Mouse (Mus musculus): Measurements from ENCODE around the gene Irak2. TPM values are rescaled to one million over a fixed set of nuclear protein-coding genes. Genes with fewer than 3 reads are reported as not detected.
A peak's percentile ranks its signal among the peaks of the same experiment; 100 is the strongest.
"Not testable (repeated sequence)": the region's sequence is repeated elsewhere in the genome, so short reads cannot be mapped to it uniquely, and the experiment has no call there.

Irak2 gene
- polyA plus RNA-seq, 1 experiment from 2014 or later: 15.6 TPM

DNA sequence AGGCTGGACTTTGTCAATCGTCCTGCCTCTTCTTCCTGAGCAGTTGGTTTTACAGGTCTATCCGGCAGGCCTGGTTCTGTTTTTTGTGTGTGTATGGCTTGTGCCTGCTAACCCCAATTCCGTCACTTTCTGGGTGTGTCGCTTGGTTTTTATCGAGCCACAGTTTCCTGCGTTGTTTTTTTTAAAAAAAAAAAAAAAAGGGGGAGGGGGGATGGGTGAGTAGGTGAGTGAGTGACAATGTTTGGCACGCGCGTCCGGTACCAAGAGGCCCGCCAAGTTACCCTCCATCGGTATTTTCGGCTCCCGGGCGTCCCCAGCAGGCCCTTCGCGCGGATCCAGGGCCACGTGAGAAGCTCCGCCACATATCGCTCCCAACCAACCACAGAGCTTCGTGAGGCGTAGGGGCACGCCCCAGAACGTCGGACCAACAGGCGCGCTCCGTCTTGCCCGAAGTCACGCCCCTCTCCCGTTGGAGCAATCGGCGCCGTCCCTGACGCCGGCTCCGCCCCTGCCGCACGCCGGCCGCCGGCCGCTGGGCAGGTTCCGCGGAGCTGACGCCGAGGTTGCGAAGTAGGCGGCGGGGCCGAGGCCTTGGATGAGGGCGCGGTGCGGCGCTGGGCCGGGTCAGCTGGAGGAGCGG, 58.4 kb downstream of the Irak2 start, which contains the start of gene Tatdn2:
Gene Tatdn2 (plus strand): TSS at position 469 of the 640 bp plus-strand sequence.
- H3K4me2 ChIP-seq (replicated peaks; ENCODE audit: low read depth, low read length): peak within 1 kb of the TSS; percentile 99
- ATAC-seq (peak; percentile 97), DNase-seq (ENCODE audit: low spot score) (peak; percentile 100)
- 1% methylated on average over 54 of the region's 58 CpGs for WGBS
- no peaks in the 10 kb centered on the region for H3K36me3 ChIP-seq (ENCODE audit: insufficient read depth, low read length)
- TF ChIP-seq CTCF (IDR thresholded peaks at IDR 0.05) (peak; percentile 48), EP300 (IDR thresholded peaks at IDR 0.05) (peak; percentile 69; the same call in 1 of the 2 replicates)
- peak within 1 kb of the TSS; percentile 82 for H3K9ac ChIP-seq (replicated peaks; ENCODE audit: low read depth)
- H3K27ac ChIP-seq (ENCODE audit: low read length): peak within 1 kb of the TSS; percentile 96
- H3K27me3 ChIP-seq (replicated peaks; ENCODE audit: insufficient read depth, low read length): no peaks in the 10 kb centered on the region
- peaks cover 7% of the 10 kb centered on the region; the same call in 1 of the 2 replicates for H3K4me1 ChIP-seq (ENCODE audit: insufficient read depth, low read depth, low read length)
- no peaks in the 10 kb centered on the region for H3K9me3 ChIP-seq (ENCODE audit: low read length)
- H3K4me3 ChIP-seq (ENCODE audit: low read depth, low read length): peak within 1 kb of the TSS; percentile 83

DNA sequence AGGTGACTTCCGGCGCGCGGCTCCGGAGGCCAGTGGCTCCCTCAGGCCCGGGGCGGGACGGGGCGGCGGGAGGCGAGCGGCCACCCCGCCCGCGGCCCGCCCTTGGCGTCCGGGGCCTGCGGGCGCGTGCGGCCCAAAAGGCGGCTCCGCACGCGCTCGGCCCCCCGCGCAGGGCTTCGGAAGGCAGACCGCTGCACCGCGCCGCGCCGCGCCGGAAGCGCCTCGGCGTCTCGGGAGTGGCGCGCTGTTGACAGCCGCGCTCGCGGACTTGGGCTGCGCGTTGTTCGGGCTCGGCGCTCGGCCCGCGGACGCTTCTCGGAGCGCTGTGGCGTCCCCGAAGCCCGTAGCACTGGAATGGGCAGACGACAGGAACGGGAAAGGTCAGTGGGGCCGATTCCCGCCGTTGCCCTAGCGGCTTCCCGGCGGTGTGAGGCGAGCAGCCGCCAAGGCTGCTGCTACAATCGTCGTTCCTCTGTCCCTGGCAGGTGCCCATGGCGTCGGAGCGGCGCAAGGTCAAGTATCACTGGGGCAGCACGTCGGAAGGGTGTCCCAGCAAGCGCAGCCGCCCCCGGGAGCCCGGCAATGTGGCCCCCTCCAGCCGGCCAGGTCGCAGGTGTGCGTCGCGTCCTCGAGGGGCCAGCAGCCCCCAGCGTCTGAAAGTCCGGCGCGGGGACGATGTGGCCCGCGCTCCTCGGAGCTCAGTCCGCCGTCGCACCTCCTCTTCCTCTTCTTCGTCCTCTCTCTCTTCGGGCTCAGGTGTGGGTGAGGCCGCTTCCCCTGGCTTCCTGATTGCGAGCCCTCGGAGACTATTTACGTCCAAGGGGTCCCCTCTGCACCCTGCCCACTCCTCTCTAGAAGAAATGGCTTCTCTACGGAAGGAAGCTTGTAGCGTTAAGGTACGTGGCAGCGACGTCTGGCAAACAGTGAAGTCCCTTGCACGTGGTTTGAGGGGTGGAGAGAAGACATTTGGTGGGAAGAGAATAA, 59.2 kb downstream of the Irak2 start:
- ATAC-seq (peak; percentile 58), DNase-seq (ENCODE audit: low spot score) (peak; percentile 52)
- WGBS: under 1% methylated on average over 64 of the region's 113 CpGs
- Histone ChIP-seq H3K4me2 (replicated peaks; ENCODE audit: low read depth, low read length) (peak overlapping the region; percentile 99), H3K27me3 (replicated peaks; ENCODE audit: insufficient read depth, low read length) (no peaks in the 10 kb centered on the region), H3K9me3 (ENCODE audit: low read length) (no peaks in the 10 kb centered on the region), H3K4me3 (ENCODE audit: low read depth, low read length) (peak overlapping the region; percentile 83), H3K27ac (ENCODE audit: low read length) (peak overlapping the region; percentile 96), H3K36me3 (ENCODE audit: insufficient read depth, low read length) (peaks cover 6% of the 10 kb centered on the region; the same call in 1 of the 2 replicates), H3K9ac (replicated peaks; ENCODE audit: low read depth) (peak overlapping the region; percentile 82), H3K4me1 (ENCODE audit: insufficient read depth, low read depth, low read length) (peaks cover 7% of the 10 kb centered on the region; the same call in 1 of the 2 replicates)
- TF ChIP-seq CTCF (IDR thresholded peaks at IDR 0.05) (no peak), EP300 (IDR thresholded peaks at IDR 0.05) (no peak)

DNA sequence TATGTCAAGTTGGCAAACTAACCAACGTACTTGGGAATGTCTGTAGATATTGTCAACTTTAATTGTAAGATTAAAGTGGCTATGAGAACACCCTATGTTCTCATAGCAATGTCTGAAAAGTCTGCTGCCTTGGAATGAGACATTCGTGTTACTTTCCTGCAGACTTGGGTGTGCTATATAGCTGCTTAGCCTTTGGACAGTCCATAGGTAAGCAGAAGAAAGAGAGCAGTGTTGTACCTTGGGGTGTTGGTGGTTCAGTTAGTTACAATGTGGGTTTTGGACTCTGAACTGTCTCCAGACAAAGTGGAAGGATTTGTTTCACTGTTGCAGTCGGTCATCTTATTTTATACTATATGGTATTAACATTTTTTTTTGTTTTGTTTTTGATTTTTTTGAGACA, 74.5 kb downstream of the Irak2 start:
- Histone ChIP-seq H3K4me1 (ENCODE audit: insufficient read depth, low read depth, low read length) (no peaks in the 10 kb centered on the region), H3K4me2 (replicated peaks; ENCODE audit: low read depth, low read length) (no peak overlapping the region), H3K36me3 (ENCODE audit: insufficient read depth, low read length) (peaks cover 58% of the 10 kb centered on the region)

DNA sequence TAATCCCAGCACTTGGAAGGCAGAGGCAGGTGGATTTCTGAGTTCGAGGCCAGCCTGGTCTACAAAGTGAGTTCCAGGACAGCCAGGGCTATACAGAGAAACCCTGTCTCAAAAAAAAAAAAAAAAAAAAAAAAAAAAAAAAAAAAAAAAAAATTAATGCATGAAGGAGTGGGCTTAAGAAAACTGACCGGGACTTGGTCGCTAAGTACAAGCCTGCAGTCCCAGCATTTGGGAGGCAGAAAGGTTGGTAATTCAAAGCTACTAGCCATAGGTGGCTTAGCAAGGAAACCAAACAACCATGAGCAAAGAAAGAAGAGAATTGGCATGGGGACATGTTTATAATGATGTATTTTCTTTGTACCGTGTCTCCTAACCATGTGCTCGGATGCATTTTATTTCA, 75.1 kb downstream of the Irak2 start:
- H3K9ac ChIP-seq (replicated peaks; ENCODE audit: low read depth); H3K4me1 ChIP-seq (ENCODE audit: insufficient read depth, low read depth, low read length); H3K27ac ChIP-seq (ENCODE audit: low read length); ATAC-seq; H3K4me3 ChIP-seq (ENCODE audit: low read depth, low read length); DNase-seq (ENCODE audit: low spot score); H3K4me2 ChIP-seq (replicated peaks; ENCODE audit: low read depth, low read length); H3K9me3 ChIP-seq (ENCODE audit: low read length); H3K27me3 ChIP-seq (replicated peaks; ENCODE audit: insufficient read depth, low read length): not testable (repeated sequence)
- 90% methylated on average over 5 of the region's 5 CpGs for WGBS
- peaks cover 52% of the 10 kb centered on the region for H3K36me3 ChIP-seq (ENCODE audit: insufficient read depth, low read length)

More for the DNA sequence above, 74.5 kb downstream of the Irak2 start:
- WGBS: 89% methylated on average over 3 of the region's 3 CpGs
- TF ChIP-seq CTCF (IDR thresholded peaks at IDR 0.05) (no peak), EP300 (IDR thresholded peaks at IDR 0.05) (no peak)
- DNase-seq (ENCODE audit: low spot score) (no peak), ATAC-seq (no peak)
- Histone ChIP-seq H3K27ac (ENCODE audit: low read length) (no peak overlapping the region), H3K9me3 (ENCODE audit: low read length) (no peaks in the 10 kb centered on the region), H3K27me3 (replicated peaks; ENCODE audit: insufficient read depth, low read length) (no peaks in the 10 kb centered on the region), H3K9ac (replicated peaks; ENCODE audit: low read depth) (no peak overlapping the region), H3K4me3 (ENCODE audit: low read depth, low read length) (no peak overlapping the region)

DNA sequence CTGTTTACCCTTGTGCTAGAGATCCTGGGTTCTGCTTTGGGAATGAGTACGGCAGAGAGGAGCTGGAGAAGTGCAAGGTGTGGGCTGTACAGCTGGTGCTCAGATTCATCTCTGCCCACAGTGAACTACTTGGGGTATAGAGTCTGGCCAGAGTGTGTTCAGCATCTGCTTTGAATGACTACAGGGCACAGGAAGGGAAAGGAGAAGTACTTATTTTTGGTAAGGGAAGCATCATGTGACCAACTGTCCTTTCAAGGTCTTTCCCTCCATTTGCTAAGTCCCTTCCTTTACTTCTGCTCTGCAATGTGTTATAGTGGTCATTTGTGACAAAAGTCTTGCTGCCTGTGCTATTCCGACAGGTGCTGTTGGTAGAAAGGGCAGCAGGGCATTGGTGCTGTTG, 76.0 kb downstream of the Irak2 start:
- Histone ChIP-seq H3K4me3 (ENCODE audit: low read depth, low read length) (no peak overlapping the region), H3K4me1 (ENCODE audit: insufficient read depth, low read depth, low read length) (no peaks in the 10 kb centered on the region), H3K27ac (ENCODE audit: low read length) (no peak overlapping the region), H3K36me3 (ENCODE audit: insufficient read depth, low read length) (peaks cover 47% of the 10 kb centered on the region), H3K9ac (replicated peaks; ENCODE audit: low read depth) (no peak overlapping the region), H3K27me3 (replicated peaks; ENCODE audit: insufficient read depth, low read length) (no peaks in the 10 kb centered on the region), H3K9me3 (ENCODE audit: low read length) (no peaks in the 10 kb centered on the region), H3K4me2 (replicated peaks; ENCODE audit: low read depth, low read length) (no peak overlapping the region)
- ATAC-seq (no peak), DNase-seq (ENCODE audit: low spot score) (no peak)
- TF ChIP-seq EP300 (IDR thresholded peaks at IDR 0.05): no peak
- no peak for TF ChIP-seq CTCF (IDR thresholded peaks at IDR 0.05)
- WGBS: 89% methylated on average over 2 of the region's 2 CpGs

DNA sequence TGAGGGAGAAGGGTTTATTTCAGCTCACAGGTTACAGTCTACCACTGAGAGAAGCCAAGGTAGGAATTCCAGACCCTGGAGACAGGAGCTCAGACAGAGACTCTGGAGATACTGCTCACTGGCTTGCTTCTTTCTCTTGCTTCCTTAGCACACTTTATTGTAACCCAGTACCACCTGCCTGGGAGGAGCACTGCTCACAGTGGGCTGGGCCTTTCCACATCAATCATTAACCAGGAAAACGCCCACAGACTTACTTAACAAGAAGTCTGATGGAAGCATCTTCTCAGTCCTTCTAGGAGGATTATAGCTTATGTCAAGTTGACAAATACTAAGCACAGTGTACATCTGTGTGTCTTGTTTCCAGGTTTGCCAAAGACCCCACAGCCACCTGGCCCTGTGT, 76.5 kb downstream of the Irak2 start:
- no peak overlapping the region for H3K9ac ChIP-seq (replicated peaks; ENCODE audit: low read depth)
- no peak for DNase-seq (ENCODE audit: low spot score)
- no peak for TF ChIP-seq EP300 (IDR thresholded peaks at IDR 0.05)
- no peak for TF ChIP-seq CTCF (IDR thresholded peaks at IDR 0.05)
- no peak for ATAC-seq
- no peak overlapping the region for H3K27ac ChIP-seq (ENCODE audit: low read length)
- H3K4me2 ChIP-seq (replicated peaks; ENCODE audit: low read depth, low read length): no peak overlapping the region
- WGBS: 57% methylated on average over 1 of the region's 1 CpGs
- no peaks in the 10 kb centered on the region for H3K9me3 ChIP-seq (ENCODE audit: low read length)
- no peaks in the 10 kb centered on the region for H3K4me1 ChIP-seq (ENCODE audit: insufficient read depth, low read depth, low read length)
- H3K27me3 ChIP-seq (replicated peaks; ENCODE audit: insufficient read depth, low read length): no peaks in the 10 kb centered on the region
- peaks cover 42% of the 10 kb centered on the region for H3K36me3 ChIP-seq (ENCODE audit: insufficient read depth, low read length)
- H3K4me3 ChIP-seq (ENCODE audit: low read depth, low read length): no peak overlapping the region

Data from lung, postnatal 0 days (tissue).